Mouse (Mus musculus): Measurements from ENCODE around the gene Kif16b.

Gene Kif16b

DNA sequence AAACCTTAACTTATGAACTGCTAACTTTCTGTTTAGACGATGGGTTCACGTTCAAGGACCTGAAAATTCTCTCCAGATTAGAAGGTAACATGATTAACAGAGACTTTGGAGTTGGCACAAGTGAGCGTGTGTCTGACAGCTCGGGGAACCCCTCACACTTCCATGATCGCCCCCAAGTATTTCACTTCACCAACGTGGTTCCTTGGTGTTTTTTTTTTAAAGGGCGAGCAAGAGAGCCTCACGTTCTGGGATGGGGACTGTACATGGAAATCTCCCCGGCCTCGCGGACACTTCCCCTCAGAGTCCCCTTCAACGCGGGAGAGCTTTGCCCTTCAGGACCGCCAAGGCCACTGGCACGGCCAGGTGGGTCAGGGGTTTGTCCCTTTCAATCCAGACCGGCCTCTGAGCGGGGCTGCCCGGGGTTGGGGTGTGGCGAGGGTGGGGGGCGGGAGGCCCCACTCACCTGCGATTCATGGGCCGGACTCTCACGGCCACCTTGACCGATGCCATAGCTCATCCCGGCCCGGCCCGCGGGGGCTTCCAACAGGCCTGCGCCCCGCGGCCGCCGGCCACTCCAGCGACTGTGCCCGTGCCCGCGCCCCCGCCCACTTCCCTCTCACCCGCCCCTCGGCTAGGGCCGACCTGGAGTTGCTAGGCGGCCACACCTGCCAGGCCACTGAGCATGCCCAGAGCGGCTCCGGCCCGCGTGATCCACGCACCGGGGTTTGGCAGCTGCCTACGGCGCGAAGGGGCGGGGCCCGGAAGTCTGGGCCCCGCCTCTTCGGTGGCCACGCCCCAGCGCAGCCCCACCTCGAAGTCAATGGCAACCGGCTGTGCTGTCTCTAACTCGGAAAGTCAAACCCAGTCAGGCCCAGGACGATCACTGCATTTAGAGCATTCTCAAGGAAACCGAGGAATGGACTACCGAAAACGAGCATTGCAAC is at the start of gene Kif16b:
Gene Kif16b, minus strand, starts transcription at position 670 of the 944 bp plus-strand sequence.
- DNase-seq (ENCODE audit: low spot score) = peak; percentile 93

DNA sequence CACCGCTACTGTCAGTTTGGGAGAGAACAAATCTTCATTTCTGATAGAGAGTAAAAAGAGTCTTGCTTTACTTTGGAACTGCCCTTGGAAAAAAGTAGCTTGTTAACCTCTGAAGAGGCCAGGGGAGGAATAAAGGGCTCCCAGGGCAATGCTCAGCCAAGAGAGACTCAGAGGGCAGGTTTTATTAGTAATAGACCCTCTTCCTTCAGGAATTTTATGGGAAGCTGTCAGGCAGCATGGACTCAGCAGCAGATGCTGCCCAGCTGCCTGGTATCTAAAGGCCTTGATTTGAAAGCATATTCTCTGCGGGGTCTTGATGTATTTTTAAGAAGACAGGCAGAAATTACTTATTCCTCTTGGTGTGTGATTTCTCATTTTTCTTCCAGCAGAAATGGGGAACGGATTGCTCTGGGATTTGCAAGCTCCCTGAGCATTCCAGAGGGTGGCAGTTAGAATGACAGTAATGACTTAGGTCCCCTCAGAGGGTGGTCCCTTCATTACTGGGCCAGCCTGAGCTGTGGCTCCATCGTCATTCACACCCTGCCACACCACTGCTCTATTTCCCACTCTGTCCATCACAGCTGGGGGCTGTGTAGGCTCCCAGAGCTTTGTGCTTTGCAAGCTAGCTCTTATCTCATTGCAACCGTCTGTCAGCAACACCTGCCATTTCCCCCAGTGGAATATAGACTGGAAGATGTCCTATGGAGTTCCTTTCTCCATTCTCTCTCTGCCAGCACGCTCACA is 39.7 kb upstream of the Kif16b start:
- DNase-seq (ENCODE audit: low spot score) = no peak

DNA sequence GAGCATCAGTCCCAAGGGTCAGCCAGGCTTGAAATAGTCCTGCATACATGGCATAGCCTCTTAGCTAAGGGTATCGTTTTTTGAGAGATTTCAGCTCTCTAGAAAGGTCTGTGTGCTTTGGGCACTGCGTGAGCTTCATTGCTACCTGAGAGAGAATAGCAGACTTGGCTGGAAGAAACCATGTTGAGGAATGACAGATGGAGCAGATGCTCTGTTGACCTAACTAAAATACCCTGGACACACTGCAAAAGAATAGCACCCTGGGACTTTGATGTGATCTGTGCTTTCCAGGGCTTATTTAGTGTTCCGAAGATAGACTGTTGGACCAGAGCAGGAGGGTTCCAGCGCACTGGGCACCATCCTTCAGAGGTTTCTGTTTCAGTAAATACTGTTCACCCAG is 29.1 kb upstream of the Kif16b start:
- DNase-seq (ENCODE audit: low spot score) = no peak

DNA sequence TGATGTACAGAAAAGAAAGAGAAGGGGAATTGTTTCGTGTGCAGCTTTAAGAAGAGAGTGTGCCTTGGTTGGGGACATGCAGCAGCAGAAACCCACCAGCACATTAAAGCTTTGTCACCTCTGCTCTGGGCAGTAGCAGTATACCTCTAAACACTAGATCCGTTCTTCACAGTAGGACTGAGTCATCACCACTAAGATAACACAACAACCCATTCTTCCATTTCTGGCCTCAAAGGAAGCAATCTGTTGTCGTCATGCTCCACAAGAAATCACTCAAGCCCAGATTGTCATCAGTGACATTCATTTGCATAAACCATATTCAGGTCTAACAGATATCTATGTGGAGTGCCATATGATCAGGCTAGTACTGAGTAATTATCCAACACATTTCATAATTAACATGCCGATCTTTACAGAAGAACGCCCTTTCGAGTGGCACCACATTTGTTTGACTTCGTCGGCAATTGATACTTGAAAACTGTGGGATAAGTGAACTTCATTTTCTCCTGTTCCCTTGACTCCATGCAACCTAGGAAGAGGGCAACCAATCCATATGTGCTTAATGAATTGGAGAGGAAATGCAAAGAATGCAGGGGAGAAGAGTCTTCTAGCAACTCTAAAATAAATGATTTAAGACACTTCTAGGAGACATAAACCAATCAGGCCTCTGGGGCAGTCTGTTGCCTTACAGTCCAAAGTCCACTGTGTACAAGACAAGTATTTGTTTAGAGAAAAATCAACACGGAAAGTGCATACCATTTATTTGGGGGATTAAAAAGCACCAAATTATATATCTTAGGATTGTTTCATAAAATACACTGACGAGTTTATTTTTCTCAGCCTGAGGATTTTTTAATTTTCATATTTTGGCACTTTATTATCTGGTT is 28.1 kb upstream of the Kif16b start:
- no peak for DNase-seq (ENCODE audit: low spot score)

DNA sequence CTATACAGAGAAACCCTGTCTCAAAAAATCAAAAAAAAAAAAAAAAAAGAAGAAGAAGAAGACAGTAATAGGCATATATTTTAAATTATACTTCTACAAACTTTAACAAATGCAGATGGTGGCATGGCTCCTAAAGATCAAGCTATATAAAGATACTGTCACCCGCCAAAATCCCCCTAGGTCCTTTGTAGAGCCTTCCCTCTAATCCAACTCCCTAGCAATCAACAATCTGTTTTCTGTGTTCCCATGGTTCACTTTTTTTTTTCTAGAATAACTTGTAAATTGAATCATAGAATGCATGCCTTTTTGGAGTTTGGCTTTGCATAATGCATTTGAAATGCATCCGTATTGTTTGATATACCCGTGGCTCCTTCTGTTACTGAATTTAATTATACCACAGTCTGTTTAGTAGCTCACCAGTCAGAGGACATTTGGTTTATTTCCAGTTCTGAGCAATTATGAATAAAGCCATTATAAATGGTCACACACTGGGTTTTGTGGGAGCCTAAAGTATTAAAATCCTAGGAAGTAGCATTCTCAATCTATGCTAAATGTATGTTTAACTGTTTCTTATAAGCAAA is 9.6 kb upstream of the Kif16b start:
- DNase-seq (ENCODE audit: low spot score) = no peak

DNA sequence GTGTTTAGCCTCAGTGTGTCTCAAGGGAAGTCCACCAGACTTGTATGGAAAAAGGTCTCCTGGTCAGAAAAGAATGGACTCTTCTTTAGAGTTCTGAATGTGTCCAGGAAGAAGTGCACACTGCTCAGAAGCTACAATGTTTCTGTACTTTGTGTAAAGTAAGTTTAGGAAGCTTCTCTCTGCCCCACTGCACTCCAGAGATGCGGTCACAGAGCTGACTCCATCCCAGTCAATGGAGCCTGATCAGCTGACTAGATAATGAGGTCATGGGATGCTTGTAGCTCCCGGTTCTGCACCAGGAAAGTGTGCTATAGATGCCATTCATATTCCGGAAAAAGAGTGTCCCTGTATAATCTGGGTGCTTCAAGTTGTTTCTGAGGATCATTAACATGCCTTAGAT is 7.9 kb upstream of the Kif16b start:
- no peak for DNase-seq (ENCODE audit: low spot score)

DNA sequence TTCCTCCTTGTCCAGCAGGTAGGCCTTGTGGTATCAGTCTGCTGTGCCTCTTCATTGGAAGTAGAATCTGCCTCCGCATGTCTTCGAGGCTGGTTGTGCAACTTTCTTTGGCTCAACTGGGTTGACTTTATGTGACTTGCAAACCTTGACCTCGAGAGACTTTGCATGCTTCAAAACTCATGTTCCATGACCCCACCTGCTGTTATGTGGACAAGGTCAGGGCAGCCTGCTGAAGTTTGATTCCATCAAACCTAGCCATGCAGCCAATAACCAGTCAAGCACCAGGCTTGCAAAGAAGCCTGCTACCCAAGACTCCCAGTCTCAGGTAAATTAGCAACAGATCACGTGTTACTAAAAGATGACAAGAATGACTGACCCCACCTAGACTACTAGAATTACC is 5.7 kb upstream of the Kif16b start:
- DNase-seq (ENCODE audit: low spot score) = no peak

DNA sequence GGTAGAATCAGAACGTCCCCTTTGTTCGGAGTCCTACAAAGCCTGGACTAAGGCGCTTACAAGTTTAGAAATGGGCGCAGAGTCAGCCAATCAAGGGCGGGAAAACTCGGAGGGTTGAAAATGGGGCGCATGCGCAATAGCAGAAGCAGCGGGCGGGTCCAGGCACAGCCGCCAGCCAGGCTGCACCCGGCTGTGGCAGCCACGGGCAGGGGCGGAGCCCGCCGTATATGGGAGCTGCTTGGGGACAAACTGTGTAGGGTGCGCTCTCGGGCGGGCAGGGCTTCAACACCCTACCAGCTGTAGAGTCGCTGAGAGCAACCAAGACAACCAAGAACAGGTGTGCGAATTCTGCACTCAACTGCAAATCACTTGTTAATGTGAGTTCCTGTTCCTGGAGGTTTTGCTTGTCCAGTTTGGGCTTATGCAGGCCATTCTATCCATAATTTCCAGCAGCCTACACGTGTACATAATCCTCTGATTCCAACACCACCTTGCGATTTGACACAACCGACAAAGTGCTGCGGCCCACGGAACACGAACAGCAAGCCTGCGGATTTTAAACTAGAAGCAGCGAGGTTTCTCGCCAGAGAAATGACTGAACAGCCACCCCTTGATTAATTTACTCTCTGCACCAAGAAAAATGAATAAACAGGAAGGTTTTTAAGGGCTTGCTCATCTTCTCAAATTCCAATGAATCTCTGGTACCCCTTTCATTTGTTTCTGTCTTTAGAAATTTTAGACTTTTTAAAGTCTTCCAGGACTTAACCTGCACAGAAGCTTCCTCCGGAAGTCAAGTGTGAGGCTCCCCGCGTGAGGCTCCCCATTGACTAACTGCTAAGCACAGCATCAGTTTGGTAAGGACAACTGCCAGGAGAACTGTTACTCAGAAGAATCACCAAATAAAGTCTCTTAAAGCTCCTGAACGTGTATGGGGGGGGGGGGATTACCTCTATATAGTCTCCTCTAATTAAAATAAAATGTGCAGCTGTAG is 1.9 kb upstream of the Kif16b start:
- DNase-seq (ENCODE audit: low spot score) = peak; percentile 96

DNA sequence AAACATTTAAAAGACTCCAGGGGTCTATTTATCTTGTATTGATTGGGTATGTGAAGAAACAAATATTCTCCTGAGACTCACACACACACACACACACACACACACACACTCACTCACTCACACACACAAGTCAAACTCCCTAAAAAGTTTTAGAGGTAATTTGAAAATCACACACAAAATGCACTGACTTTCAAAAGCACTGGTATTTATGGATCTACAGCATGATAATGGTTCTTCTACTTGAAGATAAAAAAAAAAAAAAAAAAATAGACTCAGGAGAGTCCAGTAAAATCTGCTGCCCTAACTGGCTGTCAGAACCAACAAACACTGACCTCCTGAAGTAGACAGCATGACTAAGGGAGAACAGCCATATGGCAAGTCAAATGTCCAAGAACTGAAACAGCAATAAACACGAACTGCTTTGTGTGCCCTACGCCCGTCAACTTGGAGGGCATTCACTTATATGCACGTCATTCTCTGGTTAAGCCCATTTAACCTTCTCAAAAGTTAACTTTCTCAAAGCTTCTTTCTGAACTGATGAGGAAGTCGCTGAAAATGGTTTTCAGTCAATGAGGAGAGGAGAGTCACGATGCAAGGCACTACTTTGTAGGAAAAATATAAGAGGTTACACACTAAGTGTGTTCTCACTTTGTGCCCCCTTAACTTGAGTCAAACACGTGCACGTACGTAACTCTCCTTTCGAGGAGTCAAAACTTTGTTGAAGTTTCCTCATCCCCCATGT is 1.0 kb downstream of the Kif16b start:
- peak; percentile 11 for DNase-seq (ENCODE audit: low spot score)

DNA sequence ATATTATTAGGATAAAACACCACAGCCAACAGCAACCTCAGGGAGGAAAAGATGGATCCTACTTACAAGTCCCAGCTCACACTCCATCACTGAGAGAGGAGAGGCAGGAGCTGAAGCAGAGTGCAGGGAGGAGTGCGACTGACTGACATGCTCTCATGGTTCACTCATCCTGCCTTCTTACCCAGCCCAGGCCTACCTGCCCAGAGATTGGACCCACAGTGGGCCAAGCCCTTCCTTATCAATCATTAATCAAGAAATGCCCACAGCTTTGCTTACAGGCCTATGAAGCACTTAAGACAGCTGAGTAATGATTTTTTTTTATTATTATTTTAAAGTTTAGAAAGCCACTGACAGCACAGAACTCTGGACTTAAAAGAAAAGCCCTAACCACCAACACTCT is 7.6 kb downstream of the Kif16b start:
- no peak for DNase-seq (ENCODE audit: low spot score)

DNA sequence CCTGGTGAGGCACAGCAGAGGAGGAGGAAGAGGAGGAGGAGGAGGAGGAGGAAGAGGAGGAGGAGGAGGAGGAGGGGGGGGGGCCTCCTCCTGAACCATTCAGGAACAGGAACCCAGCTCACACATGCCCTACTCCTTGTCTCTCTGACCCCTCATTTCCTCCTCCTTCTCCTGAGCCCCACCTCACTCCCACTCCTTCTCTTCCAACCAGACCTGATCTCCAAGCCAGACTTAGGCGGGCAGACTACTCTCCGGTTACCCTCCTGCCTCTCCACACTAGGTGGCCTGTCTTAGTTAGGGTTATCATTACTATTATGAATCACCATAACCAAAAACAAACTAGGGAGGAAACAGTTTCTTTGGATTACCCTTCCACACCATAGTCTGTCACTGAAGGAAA is 10.0 kb downstream of the Kif16b start:
- no peak for DNase-seq (ENCODE audit: low spot score)

DNA sequence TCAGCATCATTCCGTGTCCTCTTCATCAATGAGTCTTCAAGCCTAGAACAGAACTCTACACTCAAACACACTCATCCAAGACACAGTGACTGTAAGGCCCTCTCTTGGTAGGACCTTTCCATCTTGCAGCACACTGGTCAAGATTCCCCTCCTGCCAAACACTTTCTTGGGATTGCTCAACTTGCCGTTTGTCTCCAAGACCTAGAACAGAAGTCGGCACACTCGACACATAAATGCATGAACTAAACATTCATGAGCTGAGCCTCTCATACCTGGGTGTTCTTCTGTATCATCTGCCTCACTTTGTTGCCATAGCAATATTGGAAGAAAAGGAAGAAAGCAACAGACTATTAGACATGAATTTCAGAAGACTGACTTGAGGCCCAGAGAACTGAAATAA is 16.9 kb downstream of the Kif16b start:
- DNase-seq (ENCODE audit: low spot score) = no peak

DNA sequence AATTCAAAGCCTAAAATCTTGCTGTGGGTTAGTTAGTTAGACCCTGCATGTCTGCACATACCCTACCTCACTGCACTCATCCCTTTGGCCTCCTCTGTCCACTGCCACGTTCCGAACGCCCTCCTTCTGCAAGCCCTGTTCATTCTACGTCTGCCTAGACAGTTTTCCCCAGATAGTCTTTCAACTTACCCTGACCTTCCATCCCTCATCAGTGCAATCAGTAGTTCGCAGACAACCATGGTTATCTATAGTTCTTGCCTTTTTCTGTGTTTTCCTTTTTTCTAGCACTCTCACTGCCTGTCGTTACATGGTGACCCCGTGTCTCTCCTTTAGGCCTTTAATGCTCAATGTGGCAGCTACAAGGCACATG is 17.7 kb downstream of the Kif16b start:
- no peak for DNase-seq (ENCODE audit: low spot score)

DNA sequence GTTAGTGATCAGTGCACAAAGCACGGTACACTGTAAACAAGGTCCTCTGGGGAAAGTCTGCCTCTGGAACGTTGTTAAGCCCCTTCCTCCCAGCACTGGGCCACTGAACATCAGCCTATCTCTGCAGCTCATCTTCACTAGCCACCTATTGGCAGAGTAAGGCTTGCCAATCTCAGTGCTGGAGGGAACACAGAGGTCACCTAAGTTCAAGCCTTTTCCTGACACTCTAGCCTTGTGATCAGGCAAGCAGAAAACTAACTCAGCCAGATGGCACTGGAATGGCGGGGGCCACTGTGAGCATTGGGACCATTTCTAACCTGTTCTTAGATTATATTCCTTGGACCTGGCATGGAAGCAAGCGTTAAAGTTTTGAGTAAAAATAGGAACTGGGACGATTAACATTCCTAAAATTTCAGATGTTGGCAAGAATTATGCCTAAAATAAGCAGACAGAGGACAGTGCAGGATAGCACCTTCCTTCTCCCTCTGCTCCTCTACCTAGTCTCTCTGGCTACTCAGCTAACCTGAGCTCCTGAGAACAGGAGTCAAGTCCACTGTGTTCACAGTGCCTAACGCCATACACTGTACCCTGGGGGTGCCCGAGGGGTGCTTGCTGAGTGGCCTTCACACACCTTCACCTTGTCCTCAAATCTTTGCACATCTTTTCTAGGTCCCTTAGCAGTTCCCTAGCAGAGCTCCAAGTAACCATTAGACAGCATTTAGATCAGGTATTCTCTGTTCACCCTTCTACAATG is 18.3 kb downstream of the Kif16b start:
- no peak for DNase-seq (ENCODE audit: low spot score)

DNA sequence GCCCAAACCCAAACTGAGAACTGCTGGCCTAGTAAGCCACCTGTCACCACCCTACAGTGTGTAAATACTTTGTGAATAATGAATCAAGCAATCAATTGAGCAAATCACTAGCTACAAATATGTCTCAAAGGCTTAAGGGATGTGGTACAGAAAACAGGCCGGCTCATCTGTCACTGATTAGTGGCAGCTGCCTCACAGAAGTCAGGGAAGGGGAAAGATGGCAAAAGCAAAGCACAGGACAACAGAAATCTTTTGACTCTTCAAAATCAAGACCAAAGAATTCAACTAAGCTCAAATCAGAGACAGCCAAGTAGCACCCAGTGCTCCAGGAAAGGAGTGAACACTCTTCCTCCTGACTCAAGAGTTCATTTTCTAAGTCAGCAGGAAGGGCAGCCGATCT is 18.9 kb downstream of the Kif16b start:
- DNase-seq (ENCODE audit: low spot score) = no peak

DNA sequence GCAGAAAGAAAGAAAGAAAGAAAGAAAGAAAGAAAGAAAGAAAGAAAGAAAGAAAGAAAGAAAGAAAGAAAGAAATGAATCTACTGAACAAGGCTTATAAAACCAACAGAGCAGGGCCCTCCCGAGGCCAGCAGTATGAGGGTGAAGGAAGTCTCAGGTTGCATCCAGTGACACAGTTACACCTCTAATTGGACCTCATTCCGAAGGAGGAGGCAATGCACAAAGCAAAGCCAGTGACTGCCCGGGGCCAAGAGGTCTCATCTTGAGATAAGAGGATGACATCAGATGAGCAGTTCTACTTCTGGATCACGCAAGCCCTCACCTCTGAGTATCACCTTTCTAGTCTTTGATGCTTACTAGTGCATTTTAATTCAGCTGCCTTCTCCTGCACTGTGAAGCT is 20.2 kb downstream of the Kif16b start:
- DNase-seq (ENCODE audit: low spot score) = no peak

DNA sequence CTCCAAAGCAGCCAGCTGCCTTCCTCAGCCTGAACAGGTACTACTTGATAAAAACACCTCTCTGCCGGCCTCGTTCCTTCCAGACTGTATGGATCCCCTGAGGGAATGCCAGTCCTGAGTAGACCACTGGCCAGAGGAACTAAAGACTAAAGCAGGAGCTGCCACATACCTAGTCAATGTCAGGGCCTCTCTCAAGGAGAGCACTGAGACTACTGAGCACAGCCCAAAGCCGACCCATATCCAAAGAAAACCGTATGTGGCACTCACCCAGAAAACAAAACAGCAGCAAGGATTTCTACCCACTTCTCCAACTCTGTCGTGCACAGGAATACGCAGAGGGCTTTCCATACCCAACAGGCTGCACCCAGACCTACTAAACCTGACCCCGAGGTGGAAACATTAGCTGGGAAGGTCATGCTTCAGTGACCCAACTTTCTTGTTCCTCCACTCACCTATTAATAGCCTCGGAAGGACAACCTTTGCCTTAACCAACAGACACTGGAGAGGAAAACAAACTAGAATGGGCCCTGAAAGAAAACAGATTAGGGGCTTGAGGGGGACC is 22.0 kb downstream of the Kif16b start:
- no peak for DNase-seq (ENCODE audit: low spot score)

DNA sequence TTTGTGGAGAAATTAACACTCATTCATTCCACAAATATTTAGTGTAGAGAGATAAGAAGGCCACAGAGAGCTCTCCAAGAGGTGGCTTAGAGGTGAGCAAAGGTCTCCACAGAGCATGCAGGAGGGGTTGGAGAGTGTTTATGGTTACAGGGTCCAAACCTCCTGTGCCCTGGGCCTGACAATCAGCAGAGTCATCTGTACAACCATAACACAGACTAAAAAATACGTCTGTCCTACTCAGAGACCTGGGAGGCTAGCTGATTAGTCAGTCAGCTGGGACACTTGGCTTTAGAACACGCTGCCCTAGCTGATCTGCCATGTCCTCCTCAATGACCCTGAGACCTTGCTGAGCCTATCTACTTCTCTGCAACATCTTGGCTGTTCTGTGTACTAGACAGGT is 24.7 kb downstream of the Kif16b start:
- no peak for DNase-seq (ENCODE audit: low spot score)

DNA sequence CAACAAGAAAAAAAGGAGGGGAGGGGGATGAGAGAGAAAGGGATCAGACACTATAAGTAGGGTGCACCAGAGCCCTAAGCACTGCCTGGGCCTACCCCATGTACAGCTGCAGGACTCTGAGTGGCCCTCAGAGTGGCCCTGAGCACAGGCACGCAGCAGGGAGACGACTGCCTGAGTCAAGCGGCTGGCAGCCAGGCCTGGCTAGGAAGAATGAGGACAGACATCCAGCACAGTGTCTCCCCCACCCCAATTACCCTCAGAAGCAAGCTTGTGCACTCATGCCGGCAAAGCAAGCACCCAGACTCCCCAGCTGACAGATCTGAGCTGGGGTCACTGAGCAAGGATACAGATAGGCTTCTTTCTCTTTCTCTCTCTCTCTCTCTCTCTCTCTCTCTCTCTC is 25.4 kb downstream of the Kif16b start:
- DNase-seq (ENCODE audit: low spot score) = no peak
